Mouse (Mus musculus) large intestine, adult 2 months (tissue): ENCODE measurements around the gene Dnmt3a. TPM values are rescaled to one million over a fixed set of nuclear protein-coding genes. Genes with fewer than 3 reads are reported as not detected.
A peak's percentile ranks its signal among the peaks of the same experiment; 100 is the strongest.

Experiments
- DNase-seq: peaks from one replicate; pipeline ENCODE4 v3.0.0-alpha.2; 2012; ENCODE audit warnings: low read depth, low spot score
- WGBS: fragments of 180-500 bp; shearing (Covaris S2); methylation state at CpG from one replicate; pipeline ENCODE4 v1.1.7; 2018; 5-methylcytosine and 5-hydroxymethylcytosine counted together
- polyA plus RNA-seq: library from polyadenylated mRNA; depleted of rRNA; stranded (reverse); fragments of >200 nt; gene quantifications from 2 replicates; pipeline ENCODE4 v1.2.3, GENCODE M21; 2012

Dnmt3a gene
- polyA plus RNA-seq, 1 experiment, result 5.7 TPM

DNA sequence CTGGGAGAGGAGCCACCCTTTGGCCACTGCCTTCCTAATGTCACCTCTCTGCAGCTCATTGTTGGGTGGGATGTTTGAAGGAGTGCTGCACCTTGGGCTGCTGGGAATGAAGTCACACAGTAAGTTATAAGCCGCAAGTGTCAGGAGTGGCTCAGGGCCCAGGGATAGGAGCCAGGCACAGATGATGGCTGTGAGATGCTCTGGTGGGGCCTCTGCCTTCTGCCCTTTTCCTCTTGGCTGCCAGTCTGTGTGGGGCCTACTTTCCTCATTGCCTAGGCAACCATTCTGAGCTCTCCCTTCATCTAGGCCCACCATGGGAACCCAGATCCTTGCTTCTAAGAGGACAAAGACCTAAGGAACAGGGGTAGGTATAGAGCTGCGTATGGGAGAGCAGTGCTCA is 21.5 kb upstream of the Dnmt3a start:
- 95% methylated on average over 2 of the region's 2 CpGs for WGBS
- DNase-seq, result no peak

DNA sequence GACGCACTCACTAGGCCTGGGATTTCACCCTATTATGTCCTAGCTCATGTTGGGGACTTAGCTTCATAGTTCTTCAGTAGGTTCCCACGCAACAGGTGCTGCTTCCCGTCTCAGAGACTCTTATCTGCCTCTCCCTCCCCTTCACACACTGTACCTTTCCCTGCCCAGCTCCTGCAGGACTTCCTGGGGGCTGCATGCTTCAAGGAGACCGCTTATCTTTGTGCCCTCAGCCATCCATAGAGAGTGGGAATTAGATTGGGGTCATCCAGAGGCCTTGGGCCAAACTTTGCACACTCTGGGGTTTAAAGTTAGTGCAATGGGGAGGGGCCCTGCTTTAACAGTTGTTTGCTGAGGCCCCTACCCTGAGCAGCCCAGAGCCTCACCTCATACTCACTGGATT is 21.1 kb upstream of the Dnmt3a start:
- WGBS, result 62% methylated on average over 4 of the region's 4 CpGs
- DNase-seq, result no peak

DNA sequence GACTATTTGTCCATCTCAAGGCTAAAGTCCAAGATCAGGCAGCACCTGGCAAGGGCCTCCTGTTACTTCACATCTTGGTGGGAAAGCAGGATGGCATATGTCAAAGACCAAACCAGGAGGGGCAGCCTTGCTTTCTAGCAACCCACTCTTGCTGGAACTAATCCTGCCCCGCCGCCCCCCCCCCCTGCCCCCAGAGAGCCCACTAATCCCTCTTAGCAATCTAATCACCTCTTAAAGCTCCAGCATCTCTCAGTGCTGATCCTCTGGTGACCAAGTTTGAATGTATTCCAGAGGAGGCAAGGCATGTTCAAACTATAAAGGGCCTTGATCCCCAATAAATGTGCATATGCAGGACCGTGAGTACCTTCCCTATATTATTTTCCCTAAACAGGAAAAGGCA is 18.8 kb upstream of the Dnmt3a start:
- DNase-seq, result no peak
- 57% methylated on average over 3 of the region's 3 CpGs for WGBS

DNA sequence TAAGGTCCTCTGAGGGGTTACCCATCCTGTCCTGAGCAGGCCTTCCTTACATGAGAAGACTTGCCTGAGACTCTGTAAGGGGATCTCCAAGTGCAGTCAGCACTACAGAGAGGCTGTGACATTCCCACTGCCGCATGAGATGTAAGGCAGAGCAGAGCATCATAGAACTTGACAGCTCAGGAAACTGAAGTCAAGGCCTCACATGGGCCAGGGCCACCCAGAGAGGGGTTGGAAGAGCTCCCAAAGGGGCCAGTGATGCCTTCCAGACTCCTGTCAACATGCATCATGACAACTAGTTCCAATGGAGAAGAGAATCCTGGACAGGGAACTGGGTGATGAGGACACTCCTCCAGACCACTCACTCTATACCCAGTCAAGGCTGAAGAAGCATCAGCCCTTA is 18.3 kb upstream of the Dnmt3a start:
- no peak for DNase-seq
- WGBS, result 75% methylated on average over 1 of the region's 1 CpGs

DNA sequence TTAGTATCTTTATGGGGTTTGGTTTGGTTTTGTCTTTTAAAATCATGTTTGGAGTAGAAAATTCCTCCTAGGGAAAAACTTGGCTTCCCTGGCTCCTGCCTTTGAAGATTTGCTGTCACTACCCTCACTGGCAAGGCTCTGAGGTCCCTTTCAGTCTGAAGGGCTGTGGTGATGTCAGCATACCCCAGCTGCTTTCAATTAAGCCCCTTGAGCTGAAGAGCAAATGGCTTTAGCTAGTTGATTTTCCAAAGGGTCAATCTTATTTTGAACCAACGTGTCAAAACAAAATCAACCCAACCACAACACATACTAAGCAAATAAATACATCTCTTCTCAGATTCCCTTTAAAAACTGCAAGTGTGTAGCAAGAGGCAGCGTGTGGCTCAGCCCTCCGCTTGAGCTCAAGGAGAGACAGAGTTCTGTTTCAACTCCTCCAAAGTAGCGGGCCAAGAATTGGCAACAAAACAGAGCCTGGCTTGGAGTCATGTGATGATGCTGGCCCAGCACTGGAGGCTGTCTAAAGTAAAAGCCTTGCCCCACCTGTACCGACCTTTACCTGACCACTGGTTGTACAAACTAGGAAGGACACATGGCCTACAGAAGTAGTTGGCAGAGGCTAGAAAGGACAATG is 17.3 kb upstream of the Dnmt3a start:
- 58% methylated on average over 5 of the region's 5 CpGs for WGBS
- DNase-seq, result no peak

DNA sequence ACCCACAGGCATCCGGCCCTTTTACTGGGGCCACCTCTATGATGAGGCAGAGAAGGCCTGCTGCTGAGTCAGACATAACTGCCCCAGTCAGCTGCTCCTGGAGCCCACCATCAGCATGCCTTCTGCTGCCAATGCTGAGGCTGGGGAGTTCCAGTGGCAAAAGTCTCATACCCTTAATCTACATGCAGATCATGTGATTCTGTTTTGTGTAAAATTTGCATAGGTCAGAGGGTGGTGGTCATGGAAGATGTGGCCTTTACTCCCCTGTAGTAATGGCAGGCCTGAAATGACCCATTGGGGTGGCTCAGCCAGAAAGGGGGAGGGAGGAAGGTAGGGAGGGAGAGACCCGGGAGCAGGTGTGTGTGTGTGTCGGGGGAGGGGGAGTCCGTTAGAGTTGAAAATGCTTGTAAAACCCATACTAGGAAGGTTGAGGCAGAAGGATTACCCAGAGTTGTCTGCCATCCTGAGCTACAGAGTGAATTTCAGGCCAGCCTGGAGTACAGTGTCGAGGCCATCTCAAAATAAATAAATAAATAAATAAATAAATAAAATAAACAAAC is 16.1 kb upstream of the Dnmt3a start:
- WGBS, result 71% methylated on average over 5 of the region's 5 CpGs
- DNase-seq, result no peak

DNA sequence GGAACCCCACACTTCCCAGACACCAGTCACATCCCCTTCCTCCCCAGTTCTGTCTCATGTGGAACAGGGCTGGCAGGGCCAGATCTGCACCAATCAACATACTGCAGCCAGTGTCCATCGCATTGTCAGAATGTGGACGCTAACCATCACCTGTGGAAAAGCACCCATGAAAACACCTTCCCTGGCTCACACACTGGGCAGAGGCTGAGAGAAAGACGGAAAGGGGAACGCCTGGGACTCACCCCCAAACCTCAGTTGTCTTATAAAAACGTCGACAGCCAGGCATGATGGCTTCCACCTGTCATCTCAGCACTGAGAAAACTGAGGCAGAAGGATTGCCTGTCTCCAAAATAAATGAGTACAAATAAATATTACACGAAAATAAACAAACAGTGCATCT is 14.6 kb upstream of the Dnmt3a start:
- DNase-seq, result no peak
- WGBS, result 38% methylated on average over 7 of the region's 7 CpGs

DNA sequence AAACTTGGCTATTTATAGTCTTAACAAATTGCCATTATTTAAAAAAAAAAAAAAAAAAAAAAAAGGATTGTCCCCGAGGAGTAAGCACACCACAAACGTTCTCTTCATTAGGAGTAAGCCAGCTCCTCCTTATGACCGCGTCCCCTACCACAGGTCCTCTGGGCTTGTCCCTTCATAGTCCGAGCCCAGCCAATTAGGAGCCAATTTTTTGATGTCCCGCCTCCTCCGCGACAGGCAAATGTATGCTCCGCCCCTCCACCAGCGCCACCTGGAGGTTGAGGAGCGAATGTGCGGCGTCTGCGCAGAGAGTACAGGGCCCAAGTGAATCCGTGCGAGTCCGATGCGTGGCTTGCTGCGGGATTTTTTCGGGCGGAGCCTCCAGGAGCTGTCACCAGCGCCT is 14.1 kb upstream of the Dnmt3a start:
- WGBS, result under 1% methylated on average over 22 of the region's 22 CpGs

DNA sequence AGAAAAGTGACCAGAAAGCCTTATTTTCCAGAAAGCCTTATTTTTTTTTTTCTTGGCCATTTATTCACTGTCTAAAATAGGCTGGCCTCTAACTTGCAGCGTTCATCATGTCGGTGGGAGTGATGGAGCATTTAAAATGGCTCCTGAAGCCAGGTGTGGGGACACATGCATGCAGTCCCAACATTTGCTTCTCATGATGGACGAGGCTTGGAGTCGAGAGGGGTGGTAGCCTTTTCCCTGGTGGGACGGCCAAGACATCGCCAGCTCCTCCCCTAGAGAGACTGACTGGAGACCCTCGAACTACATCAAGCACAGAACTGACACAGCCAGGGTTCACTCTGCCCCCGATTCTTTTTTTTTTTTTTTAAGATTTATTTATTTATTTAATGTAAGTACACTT is 13.6 kb upstream of the Dnmt3a start:
- WGBS, result 34% methylated on average over 8 of the region's 8 CpGs

More for the DNA sequence above, 14.1 kb upstream of the Dnmt3a start:
- DNase-seq, result peak; percentile 92

DNA sequence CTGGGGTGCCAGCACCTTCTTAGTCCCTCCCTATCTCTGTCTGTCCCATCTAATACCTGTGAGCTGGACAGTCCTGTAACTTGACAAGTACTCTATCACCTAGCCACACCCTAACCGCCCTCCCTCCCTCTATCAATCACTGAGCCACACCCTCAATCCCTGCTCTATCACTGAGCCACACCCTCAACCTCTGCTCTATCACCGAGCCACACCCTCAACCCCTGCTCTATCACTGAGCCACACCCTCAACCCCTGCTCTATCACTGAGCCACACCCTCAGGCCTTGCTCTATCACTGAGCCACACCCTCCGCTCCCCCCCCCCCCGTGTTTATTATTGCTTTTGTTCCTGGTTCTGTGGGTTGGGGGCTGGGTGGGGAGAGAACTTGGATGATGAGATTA is 10.2 kb upstream of the Dnmt3a start:
- no peak for DNase-seq
- 30% methylated on average over 4 of the region's 4 CpGs for WGBS

More for the DNA sequence above, 13.6 kb upstream of the Dnmt3a start:
- no peak for DNase-seq

DNA sequence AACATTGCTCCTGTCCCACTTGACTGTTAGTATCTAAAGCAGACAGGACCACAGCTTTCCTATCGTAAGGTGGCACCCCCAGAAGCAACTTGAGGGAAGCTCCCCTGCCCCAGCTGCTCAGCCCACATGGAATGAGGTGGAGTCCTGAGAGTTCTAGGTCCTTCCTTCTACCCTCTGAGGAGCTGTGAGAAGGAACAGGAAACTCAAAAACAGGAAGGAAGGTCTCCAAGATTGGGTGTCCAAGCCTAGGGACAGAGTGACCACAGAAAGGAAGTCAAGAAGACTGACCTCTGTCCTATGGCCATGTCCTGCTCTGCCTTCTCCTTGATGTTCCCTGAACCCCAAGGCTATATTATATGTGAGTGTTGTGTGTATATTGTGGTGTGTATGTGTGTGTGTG is 6.3 kb upstream of the Dnmt3a start:
- DNase-seq, result no peak
- WGBS, result 88% methylated on average over 1 of the region's 1 CpGs

DNA sequence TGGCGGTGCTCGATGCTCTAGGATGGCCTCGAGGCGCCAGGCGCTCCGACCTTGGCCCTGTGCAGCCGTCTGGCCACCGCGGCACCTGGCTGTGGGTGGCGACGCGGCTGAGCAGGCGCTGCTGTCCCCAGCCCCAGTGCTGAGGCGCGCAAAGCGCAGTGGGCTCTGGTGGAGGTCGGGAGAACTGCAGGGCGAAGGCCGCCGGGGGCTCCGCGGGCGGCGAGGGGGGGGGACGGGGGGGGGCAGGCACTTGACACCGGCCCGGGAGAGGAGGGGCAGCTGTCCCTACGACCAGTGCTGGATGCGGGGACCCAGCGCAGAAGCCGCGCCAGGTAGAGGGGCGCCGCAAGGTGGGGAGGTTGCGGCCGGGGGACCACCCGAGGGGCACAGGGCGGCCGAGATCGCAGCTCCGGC is 471 bp downstream of the Dnmt3a start:
- under 1% methylated on average over 38 of the region's 41 CpGs for WGBS
- no peak for DNase-seq

DNA sequence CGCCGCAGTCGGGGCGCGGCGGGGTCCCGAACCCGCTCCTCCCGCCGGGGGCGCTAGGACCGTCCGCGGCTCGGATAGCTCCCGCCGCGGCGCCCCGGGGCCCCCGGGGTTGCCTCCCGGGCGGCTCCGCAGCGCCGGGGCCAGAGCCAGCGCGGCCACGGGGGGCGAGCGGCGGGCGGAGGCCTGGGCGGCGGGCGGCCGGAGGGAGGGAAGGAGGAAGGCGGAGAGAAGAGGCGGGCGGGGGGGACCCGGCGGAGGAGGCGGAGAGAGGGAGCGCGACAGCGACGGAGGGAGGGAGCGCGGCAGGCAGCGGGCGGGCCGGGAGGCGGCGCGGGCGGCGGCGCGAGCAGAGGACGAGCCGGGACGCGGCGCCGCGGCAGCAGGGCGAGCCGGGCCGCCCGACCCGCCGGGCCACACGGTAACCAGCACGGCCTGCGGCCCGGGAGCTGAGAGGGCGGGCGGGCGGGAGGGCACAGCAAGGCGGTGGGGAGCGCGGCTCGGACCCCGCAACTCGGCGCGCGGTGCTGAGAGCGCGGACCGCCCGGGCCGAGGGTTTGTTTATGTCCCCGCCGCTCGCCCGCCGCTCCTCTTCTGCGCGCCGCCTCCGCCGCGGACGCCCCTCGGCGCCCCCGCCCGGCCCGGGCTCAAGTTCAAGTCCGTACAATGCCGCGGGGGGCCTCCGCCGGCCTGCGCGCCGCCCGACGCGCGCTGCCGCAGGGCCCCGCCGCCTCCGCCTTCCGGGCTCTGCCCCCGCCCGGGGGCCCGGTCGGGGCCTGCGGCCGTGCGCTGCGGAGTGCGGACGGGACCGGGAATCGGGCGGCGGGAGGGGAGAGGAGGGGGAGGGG is 1.1 kb downstream of the Dnmt3a start:
- 1% methylated on average over 109 of the region's 141 CpGs for WGBS
- no peak for DNase-seq

DNA sequence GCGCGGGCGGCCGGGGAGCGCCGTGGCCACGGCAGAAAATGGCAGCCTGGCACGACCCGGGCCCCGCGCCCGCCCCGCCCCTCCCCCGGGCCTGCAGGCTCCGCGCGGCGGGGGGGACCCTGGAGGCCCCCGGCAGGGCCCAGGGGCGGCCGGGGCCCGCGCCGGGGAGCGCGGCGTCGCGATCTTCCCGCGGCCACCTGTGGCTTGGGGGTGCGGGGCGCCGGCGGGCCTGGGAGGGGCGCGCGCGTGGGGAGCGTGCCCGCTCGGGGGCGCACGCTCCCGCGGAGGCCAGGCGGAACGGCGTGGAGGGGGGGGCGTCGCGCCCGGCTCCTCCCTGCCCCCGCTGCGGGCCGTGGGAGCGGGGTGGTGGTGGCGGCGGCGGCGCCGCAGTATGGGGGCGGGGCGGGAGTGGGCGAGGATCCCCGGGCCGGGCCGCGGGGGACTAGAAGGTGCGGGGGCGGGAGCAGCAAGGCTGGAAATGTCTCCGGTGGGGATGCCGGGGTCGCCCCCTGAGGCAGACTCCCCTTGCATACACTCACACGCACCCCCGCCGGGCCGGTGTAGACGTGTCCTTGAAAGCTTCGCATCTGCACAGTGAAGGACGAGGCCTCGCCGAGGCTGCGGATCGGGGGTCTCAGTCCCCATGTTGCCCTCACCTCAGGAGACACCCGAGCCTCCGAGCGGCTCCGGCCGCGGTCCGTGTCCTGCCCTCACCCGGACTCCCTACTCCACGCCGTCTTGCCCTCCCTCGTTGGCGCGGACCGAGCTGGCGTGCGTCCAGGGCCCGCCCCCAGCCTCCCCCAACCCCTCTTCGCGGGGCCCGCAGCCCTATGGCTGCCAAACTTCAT is 2.0 kb downstream of the Dnmt3a start:
- no peak for DNase-seq
- under 1% methylated on average over 69 of the region's 105 CpGs for WGBS

DNA sequence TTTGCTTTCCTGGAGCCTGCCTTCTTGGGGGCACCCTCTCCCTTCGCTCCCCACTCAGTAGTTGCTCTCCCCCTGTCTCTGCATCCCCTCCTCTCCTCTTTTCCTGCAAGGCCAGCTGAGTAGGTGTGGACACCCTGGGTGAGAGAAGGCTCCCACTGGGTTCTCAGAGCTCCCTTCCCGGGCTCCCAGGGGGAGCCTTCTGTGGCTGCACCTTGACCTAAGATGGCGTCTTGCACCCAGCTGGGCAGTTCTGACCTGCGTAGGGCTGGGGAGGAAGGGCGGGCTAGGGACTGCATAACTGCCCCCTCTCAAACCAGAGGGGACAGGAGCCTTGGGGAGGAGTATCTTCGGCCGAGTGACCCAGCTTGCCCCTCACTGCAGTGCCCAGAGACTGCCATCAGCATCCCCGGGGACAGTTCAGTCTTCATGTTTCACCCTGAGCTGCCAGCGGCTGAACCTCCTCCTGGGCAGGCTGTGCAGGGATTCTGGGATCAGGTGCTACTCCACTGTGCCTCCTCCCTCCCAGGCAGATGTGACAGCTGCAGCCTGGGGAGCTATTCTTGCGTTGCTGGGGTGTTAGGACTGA is 2.7 kb downstream of the Dnmt3a start:
- no peak for DNase-seq
- WGBS, result 9% methylated on average over 10 of the region's 10 CpGs

DNA sequence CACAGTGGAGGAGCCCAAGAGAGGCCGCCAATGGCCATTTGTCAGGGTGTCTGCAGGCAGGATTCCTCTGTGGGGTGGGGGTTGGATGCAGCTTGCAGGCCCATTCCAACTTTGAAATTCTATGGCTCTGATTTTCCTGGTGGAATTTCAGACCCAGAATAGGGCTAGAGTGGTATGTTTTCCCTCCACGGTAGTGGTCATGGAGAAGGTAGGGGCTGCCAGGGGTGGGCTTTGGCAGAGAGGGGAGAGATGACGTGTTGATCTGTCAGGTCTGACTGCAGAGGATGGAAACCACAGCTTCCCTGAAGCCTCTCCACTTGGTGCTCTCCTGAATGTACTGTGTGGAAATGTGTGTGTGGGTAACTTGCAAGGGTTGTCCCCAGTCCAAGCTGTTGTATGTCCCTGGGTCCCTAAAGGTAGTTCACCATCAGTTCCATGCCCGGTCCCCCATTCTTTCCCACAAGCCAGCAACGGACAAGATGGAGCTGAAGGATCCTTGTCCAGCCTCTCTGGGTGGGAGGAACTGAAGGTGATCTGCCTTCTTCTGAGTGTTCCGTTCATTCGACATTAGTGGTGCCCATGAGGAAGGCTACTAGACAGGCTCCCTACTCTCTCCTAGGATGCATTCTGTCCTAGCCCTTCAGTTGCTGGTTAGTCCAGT is 3.8 kb downstream of the Dnmt3a start:
- 72% methylated on average over 7 of the region's 7 CpGs for WGBS
- no peak for DNase-seq

DNA sequence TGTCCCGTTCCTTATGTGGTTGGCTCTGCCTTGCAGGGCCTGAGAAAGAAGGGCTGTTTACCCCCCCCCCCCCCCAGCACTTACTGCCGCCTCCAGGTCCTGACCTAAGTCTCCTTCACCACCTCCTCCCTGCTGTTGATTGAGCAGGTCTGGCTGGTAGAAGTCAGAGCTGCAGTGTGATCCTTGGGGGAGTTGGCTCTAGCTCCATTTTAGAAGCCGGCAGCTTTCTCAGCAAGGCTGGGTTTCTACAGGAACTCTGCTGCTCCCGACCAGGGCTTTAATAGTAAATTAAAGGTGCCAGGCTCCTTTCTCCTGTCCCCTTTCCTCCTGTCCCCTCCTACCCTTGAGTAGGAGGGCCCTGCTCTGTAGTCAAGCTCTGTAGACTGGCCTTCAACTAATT is 4.6 kb downstream of the Dnmt3a start:
- 50% methylated on average over 4 of the region's 4 CpGs for WGBS
- DNase-seq, result no peak

DNA sequence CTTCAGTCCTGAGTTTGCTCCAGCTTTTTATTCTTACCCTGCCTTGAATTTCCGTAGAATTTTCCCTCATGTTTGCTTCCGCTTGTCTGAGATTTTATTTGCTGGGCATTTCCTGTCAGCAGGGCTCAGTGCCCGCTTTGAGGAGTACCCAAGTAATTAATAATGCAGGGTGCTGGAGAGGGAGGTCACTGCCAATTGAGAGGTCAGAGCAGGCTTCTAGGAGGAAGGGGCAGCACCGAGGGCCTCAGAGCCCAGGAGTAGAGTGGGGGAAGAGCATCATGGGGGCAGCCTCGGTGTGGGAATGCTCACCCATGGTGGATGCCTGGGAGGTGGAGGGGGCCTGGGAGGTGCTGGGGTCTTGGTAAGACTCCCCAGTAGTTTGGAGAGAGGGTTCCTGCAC is 5.8 kb downstream of the Dnmt3a start:
- 35% methylated on average over 5 of the region's 5 CpGs for WGBS

DNA sequence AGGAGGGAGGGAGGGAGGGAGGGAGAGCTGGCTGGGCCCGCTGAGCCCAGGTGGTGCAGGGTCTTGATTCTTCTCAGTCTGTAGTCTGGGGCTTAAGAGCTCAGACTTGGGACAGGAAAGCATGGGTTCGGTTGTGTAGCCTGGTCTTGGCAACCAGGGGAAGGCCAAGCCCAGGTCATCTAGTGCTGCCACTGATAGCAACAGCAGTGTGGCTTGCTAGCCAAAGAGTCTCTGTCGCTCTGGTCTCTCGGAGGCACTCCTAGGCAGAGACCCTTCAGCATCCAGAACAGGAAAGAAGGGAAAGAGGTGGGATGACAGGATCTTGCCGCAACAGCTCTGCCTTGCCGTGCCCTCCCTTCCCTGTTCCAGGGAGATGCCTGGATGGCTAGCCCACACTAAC is 6.4 kb downstream of the Dnmt3a start:
- no peak for DNase-seq
- WGBS, result 62% methylated on average over 6 of the region's 6 CpGs

More for the DNA sequence above, 5.8 kb downstream of the Dnmt3a start:
- DNase-seq, result no peak
